Mouse (Mus musculus): ENCODE data around the gene Olfr924. TPM values are rescaled to one million over a fixed set of nuclear protein-coding genes. Genes with fewer than 3 reads are reported as not detected.
"Not testable (repeated sequence)": the region's sequence is repeated elsewhere in the genome, so short reads cannot be mapped to it uniquely, and the experiment has no call there.

Olfr924 gene
- not detected in 2 replicates for total RNA-seq (2015)
- not detected in 2 replicates for total RNA-seq (2017)

DNA sequence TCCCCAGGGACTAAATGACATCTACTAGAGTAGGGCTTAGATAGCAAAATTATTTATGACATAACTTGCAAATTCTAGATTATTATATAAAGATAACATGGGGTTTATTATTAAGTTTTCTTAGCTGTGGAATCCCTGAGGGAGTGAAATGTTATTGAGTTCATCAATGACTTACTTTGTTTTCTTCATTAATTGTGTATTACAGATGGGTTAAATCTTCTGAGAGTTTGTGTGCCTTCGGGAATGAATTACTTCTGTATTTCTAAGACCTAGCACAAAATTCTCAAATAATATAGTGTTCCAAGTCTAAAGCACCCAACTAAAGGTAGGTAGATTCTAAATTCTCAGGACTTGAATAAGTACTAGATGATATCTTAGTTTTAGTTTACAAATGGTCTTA is at the start of gene Olfr924:
Olfr924 (plus strand) TSS at position 301 of the 400 bp plus-strand sequence.
- ATAC-seq (replicated peaks; ENCODE audit: poor library complexity) = no peak

DNA sequence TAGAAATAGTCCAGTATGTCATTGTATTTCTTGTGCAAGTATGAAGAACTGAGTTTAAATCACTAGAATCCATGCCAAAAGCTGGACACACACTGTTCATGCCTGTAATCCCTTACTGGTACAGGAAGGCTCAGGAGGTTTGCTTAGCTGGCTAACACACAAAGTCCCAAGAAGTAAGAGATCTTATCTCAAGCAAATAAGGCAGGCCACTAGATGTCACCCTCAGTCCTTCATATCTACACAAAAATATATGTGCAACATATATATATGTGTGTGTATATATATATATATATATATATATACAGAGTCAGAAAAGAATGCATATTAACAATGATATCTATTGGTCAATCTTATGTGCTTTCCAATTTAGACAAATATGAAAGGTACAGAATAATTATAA is 38.6 kb upstream of the Olfr924 start:
- ATAC-seq (replicated peaks; ENCODE audit: poor library complexity) = no peak

DNA sequence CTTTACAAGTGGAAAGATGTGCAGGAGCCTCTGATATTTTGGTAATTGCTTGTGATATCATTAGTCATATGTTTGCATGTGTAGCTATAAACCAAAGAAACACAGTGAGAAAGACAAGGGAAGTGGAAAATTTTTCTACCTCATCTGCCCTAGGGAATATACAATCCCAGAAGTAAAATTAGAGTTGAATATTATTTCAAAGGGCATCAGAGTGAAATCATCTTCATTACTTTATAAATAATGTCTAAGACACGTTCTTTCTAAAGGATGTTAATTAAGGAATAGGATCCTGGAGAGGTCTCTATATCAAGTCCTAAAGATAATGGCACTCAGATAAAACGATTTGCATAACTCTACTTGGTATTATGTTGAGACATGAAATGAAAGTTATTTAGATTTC is 29.9 kb upstream of the Olfr924 start, which contains the start of gene Olfr922:
Olfr922 (plus strand) TSS at position 301 of the 400 bp plus-strand sequence.
- ATAC-seq (replicated peaks; ENCODE audit: poor library complexity) = no peak

DNA sequence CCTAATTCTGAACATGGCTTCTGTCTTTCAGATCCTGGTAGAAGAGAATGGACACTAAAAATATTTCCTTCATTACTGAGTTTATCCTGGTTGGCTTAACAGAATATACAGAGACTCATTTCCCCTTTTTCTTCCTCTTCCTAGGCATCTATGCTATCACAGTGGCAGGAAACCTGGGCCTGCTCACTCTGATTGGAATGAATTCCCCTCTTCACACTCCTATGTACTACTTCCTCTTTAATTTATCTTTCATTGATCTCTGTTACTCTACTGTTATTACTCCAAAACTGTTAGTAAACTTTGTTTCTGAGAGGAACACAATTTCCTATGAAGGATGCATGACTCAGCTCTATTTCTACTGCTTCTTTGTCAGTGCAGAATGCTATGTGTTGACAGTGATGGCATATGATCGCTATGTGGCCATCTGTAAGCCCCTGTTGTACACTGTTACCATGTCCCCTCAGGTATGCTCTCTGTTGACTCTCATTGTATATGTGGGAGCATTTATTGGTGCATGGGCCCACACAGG is 28.7 kb upstream of the Olfr924 start:
- ATAC-seq (replicated peaks; ENCODE audit: poor library complexity) = peak; percentile 34; the same call in 1 of the 2 replicates

DNA sequence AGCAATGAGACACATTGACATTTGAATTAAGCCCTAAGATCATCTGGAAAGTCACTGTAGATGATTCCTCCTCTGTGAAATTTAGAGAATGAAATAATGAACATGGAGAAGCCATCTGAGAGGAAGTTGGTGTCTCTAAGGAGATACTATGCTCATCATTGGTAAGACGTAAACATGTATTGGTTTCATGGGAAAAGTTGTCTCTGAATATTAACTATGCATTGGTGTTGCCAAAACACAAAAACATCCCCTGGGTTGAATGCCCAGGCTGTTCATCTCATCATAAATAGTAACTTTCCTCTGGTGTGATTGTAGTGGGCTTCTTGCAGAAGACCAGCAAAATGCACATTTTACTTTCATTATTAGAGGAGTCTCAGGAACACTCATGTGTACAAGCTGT is 18.0 kb upstream of the Olfr924 start, which contains the start of gene Olfr923:
Olfr923 (plus strand) TSS at position 301 of the 400 bp plus-strand sequence.
- no peak for ATAC-seq (replicated peaks; ENCODE audit: poor library complexity)

DNA sequence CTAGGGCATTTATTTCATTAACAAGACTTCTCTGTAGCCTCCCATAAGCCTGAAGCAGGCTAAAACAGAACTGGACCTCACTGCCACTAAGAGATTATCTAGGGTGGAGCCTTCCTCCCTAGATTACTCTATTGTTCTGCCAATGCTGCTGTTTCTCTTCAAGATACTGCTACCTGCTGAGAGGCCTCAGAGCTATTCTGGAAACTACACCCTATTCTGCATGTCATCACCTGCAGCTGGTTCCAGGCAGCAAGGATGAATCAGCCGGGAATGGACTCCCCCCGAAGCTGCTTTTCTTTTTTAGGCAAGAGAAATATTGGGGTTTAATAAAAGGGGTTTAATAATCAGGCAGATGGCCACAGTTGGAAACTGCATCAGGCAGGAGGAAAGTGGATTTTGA is 11.2 kb upstream of the Olfr924 start:
- ATAC-seq (replicated peaks; ENCODE audit: poor library complexity) = no peak

DNA sequence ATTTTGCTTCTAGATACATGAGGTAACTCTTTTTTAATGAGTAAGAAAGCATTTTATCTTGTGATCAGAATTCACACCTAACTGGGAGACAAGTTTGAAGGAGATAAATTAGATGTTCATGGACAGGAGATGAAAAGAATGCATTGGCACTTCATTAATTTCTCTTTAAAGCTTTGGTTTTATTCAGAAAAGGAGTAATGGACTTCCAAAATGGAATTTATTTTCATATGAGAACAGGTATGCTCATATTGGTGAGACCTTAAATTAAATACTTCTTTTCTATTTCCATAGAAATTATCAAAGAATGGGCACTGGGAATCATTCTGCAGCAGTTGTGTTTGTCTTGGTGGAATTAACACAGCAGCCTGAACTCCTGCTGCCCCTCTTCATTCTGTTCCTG is 10.5 kb downstream of the Olfr924 start, which contains the start of gene Olfr26:
Olfr26 (plus strand) TSS at position 301 of the 400 bp plus-strand sequence.
- no peak for ATAC-seq (replicated peaks; ENCODE audit: poor library complexity)

DNA sequence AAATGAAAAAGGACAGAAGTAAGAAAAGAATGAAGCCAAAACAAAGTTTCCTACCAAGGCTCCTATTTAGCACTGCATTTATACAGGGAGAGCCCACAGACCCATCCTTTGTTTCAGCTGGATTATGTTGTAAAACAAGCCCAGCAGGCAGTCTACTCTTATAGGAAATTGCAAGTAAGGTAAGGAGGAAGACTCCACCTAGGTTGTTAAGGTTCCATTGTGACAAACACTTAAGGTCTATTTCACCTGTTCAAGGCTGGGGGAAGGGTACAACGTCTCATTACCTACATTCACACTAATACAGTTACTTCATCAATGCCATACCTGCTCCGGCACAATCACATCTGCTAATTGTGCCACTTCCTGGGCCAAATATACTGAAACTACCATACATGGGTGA is 30.6 kb downstream of the Olfr924 start:
- ATAC-seq (replicated peaks; ENCODE audit: poor library complexity) = not testable (repeated sequence)

DNA sequence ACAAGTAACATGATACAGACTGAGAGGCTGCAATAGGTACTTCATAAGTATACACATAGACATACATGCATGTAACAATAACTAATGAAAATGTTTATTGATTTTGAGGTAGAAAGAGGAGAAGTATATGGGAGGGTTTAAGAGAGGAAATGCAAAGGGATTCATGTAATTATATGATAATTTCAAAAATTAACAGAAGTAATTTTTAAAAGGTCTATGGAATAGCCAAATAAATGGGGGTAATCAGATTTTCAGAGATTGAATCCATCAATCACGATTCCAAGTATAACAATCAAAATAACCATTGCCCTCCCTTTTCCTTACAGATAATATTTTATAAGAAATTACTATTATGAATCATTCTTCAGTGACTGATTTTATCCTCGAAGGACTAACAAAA is 32.6 kb downstream of the Olfr924 start, which contains the start of gene Olfr926:
Olfr926 (plus strand) TSS at position 301 of the 400 bp plus-strand sequence.
- ATAC-seq (replicated peaks; ENCODE audit: poor library complexity) = no peak

Other genes with a start within 250 kb of the Olfr924 start
- gene Olfr914, start 239.3 kb upstream of the Olfr924 start, total RNA-seq (2015) = not detected in 2 replicates
- not detected in 2 replicates for gene Olfr914, start 239.3 kb upstream of the Olfr924 start, total RNA-seq (2017)
- gene Olfr916, start 184.6 kb upstream of the Olfr924 start, total RNA-seq (2015) = not detected in 2 replicates
- gene Olfr916, start 184.6 kb upstream of the Olfr924 start, total RNA-seq (2017) = not detected in 2 replicates
- not detected in 2 replicates for gene Olfr917, start 178.6 kb upstream of the Olfr924 start, total RNA-seq (2015)
- gene Olfr917, start 178.6 kb upstream of the Olfr924 start, total RNA-seq (2017) = not detected in 2 replicates
- gene Olfr918, start 169.8 kb upstream of the Olfr924 start, total RNA-seq (2015) = not detected in 2 replicates
- not detected in 2 replicates for gene Olfr918, start 169.8 kb upstream of the Olfr924 start, total RNA-seq (2017)
- not detected in 2 replicates for gene Olfr919, start 140.8 kb upstream of the Olfr924 start, total RNA-seq (2015)
- gene Olfr919, start 140.8 kb upstream of the Olfr924 start, total RNA-seq (2017) = not detected in 2 replicates
- 24.6 and 29.1 TPM in 2 replicates for gene Vwa5a, start 126.2 kb upstream of the Olfr924 start, total RNA-seq (2015)
- gene Vwa5a, start 126.2 kb upstream of the Olfr924 start, total RNA-seq (2017) = 32.7 and 34.7 TPM in 2 replicates
- gene Olfr920, start 92.2 kb upstream of the Olfr924 start, total RNA-seq (2015) = 0.10 and 0.49 TPM in 2 replicates
- 0.20 TPM in 1 of 2 replicates, not detected in the other for gene Olfr920, start 92.2 kb upstream of the Olfr924 start, total RNA-seq (2017)
- not detected in 2 replicates for gene Olfr921, start 71.4 kb upstream of the Olfr924 start, total RNA-seq (2015)
- gene Olfr921, start 71.4 kb upstream of the Olfr924 start, total RNA-seq (2017) = not detected in 2 replicates
- not detected in 2 replicates for gene Olfr922, start 29.8 kb upstream of the Olfr924 start, total RNA-seq (2015)
- gene Olfr922, start 29.8 kb upstream of the Olfr924 start, total RNA-seq (2017) = not detected in 2 replicates
- not detected in 2 replicates for gene Olfr923, start 17.9 kb upstream of the Olfr924 start, total RNA-seq (2015)
- not detected in 2 replicates for gene Olfr923, start 17.9 kb upstream of the Olfr924 start, total RNA-seq (2017)
- gene Olfr26, start 10.6 kb downstream of the Olfr924 start, total RNA-seq (2015) = not detected in 2 replicates
- not detected in 2 replicates for gene Olfr26, start 10.6 kb downstream of the Olfr924 start, total RNA-seq (2017)
- gene Olfr926, start 32.7 kb downstream of the Olfr924 start, total RNA-seq (2015) = not detected in 2 replicates
- gene Olfr926, start 32.7 kb downstream of the Olfr924 start, total RNA-seq (2017) = not detected in 2 replicates
- not detected in 2 replicates for gene Olfr930, start 85.4 kb downstream of the Olfr924 start, total RNA-seq (2015)
- not detected in 2 replicates for gene Olfr930, start 85.4 kb downstream of the Olfr924 start, total RNA-seq (2017)
- not detected in 2 replicates for gene Olfr933, start 127.9 kb downstream of the Olfr924 start, total RNA-seq (2015)
- not detected in 2 replicates for gene Olfr933, start 127.9 kb downstream of the Olfr924 start, total RNA-seq (2017)
- not detected in 2 replicates for gene Olfr934, start 143.9 kb downstream of the Olfr924 start, total RNA-seq (2015)
- gene Olfr934, start 143.9 kb downstream of the Olfr924 start, total RNA-seq (2017) = not detected in 2 replicates
- gene Olfr935, start 155.2 kb downstream of the Olfr924 start, total RNA-seq (2015) = not detected in 2 replicates
- not detected in 2 replicates for gene Olfr935, start 155.2 kb downstream of the Olfr924 start, total RNA-seq (2017)
- not detected in 2 replicates for gene Olfr146, start 178.9 kb downstream of the Olfr924 start, total RNA-seq (2015)
- not detected in 2 replicates for gene Olfr146, start 178.9 kb downstream of the Olfr924 start, total RNA-seq (2017)
- gene Olfr937, start 220.5 kb downstream of the Olfr924 start, total RNA-seq (2015) = not detected in 2 replicates
- gene Olfr937, start 220.5 kb downstream of the Olfr924 start, total RNA-seq (2017) = not detected in 2 replicates
- gene Olfr938, start 234.4 kb downstream of the Olfr924 start, total RNA-seq (2015) = not detected in 2 replicates
- gene Olfr938, start 234.4 kb downstream of the Olfr924 start, total RNA-seq (2017) = not detected in 2 replicates

All from megakaryocyte progenitor cell, adult 5-6 weeks (primary cell).